Mouse (Mus musculus) spleen, adult 2 months (tissue): ENCODE results near the gene Pde4d. TPM values are rescaled to one million over a fixed set of nuclear protein-coding genes. Genes with fewer than 3 reads are reported as not detected.

Experiments used
- DNase-seq, 2 experiments: peaks; one replicate each; pipeline versions ENCODE4 v3.0.0 to v3.0.0-alpha.2; 2012 to 2021; ENCODE audit warnings: low spot score in 2 of 2, low read depth in 1 of 2
- H3K27ac ChIP-seq: fragments of 200-500 bp; 2 replicates; pipeline ENCODE4 v1.5.1; 2012; ENCODE audit warnings: low read length, inconsistent platforms; ENCODE audit not compliant: insufficient read depth
- H3K27me3 ChIP-seq: fragments of 200-500 bp; 2 replicates; pipeline ENCODE4 v1.6.1; 2012; ENCODE audit warnings: mild to moderate bottlenecking, moderate library complexity, low read length, inconsistent platforms; ENCODE audit not compliant: control insufficient read depth, insufficient read depth
- H3K36me3 ChIP-seq: fragments of 200-500 bp; 2 replicates; pipeline ENCODE4 v1.6.1; 2012; ENCODE audit warnings: mild to moderate bottlenecking, low read length, inconsistent platforms; ENCODE audit not compliant: control insufficient read depth, insufficient read depth
- H3K4me1 ChIP-seq: fragments of 200-500 bp; 2 replicates; pipeline ENCODE4 v1.6.1; 2011; ENCODE audit warnings: inconsistent platforms; ENCODE audit not compliant: control insufficient read depth, insufficient read depth, insufficient read length
- H3K4me3 ChIP-seq: fragments of 200-500 bp; 2 replicates; pipeline ENCODE4 v1.5.1; 2011; ENCODE audit warnings: mild to moderate bottlenecking, inconsistent platforms; ENCODE audit not compliant: insufficient read depth, insufficient read length; ENCODE audit errors: extremely low read depth
- CTCF ChIP-seq: fragments of 200-500 bp; IDR thresholded peaks from 2 replicates; pipeline ENCODE4 v1.5.1; 2011; ENCODE audit warnings: mild to moderate bottlenecking, inconsistent platforms; ENCODE audit not compliant: insufficient read depth, insufficient read length, insufficient replicate concordance; ENCODE audit errors: extremely low read depth
- POLR2A ChIP-seq: fragments of 200-500 bp; IDR thresholded peaks from 2 replicates; pipeline ENCODE4 v1.6.1; 2011; ENCODE audit warnings: low read depth, low read length, inconsistent platforms
- WGBS: fragments of 180-500 bp; shearing (Covaris S2); methylation state at CpG from one replicate; pipeline ENCODE4 v1.1.7; 2018; 5-methylcytosine and 5-hydroxymethylcytosine counted together
- polyA plus RNA-seq: library from polyadenylated mRNA; depleted of rRNA; stranded (reverse); fragments of >200 nt; gene quantifications from 2 replicates; pipeline ENCODE4 v1.2.3, GENCODE M21; 2012

The Pde4d gene
- polyA plus RNA-seq, 1 experiment = 4.8 TPM

- TF ChIP-seq POLR2A (no peak), CTCF (no peak)
Measured at GRCm38 (mm10) chr13:109624772-109625349, 1175.1 kb downstream of the Pde4d start.

GRCm38 (mm10) chr13:109625466-109626129, 1175.8 kb downstream of the Pde4d start:
- no peak overlapping the region for H3K27ac ChIP-seq
- no peak overlapping the region for H3K4me3 ChIP-seq
- WGBS = 92% methylated on average over 18 of the region's 18 CpGs
- no peak for DNase-seq
- TF ChIP-seq CTCF (no peak), POLR2A (no peak)
- H3K27me3 ChIP-seq = no peaks in the 10 kb centered on the region
- no peaks in the 10 kb centered on the region for H3K36me3 ChIP-seq
- no peaks in the 10 kb centered on the region for H3K4me1 ChIP-seq

More at GRCm38 (mm10) chr13:109624772-109625349, 1175.1 kb downstream of the Pde4d start:
- H3K4me3 ChIP-seq = no peak overlapping the region
- no peak for DNase-seq
- H3K4me1 ChIP-seq = no peaks in the 10 kb centered on the region
- H3K27ac ChIP-seq = no peak overlapping the region
- 94% methylated on average over 11 of the region's 11 CpGs for WGBS
- H3K27me3 ChIP-seq = no peaks in the 10 kb centered on the region
- H3K36me3 ChIP-seq = no peaks in the 10 kb centered on the region

GRCm38 (mm10) chr13:109627265-109627664, 1177.5 kb downstream of the Pde4d start:
- Histone ChIP-seq H3K27ac (no peak overlapping the region), H3K4me3 (no peak overlapping the region), H3K36me3 (no peaks in the 10 kb centered on the region), H3K27me3 (no peaks in the 10 kb centered on the region), H3K4me1 (no peaks in the 10 kb centered on the region)
- no peak for TF ChIP-seq CTCF
- no peak for TF ChIP-seq POLR2A
- WGBS = 75% methylated on average over 2 of the region's 2 CpGs
- no peak for DNase-seq

DNA sequence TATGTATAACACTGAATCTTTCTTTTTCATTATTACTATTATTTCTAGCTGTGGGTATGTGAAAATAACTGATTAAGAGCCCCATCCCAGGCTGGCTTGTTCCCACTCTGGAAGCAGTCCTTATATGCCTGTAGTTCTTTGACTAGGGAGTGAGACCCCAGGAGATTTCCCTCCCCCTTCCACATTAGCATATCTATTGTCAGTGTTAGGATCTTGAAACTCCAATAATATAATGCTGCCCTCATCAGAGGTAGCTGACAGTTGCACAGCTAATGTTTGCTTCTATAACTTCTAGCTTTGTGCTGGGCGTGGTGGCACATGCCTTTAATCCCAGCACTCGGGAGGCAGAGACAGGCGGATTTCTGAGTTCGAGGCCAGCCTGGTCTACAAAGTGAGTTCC, 1178.9 kb downstream of the Pde4d start:
- H3K4me3 ChIP-seq = no peak overlapping the region
- DNase-seq = no peak
- 90% methylated on average over 4 of the region's 4 CpGs for WGBS
- no peaks in the 10 kb centered on the region for H3K36me3 ChIP-seq
- no peak for TF ChIP-seq POLR2A
- no peak for TF ChIP-seq CTCF
- no peaks in the 10 kb centered on the region for H3K4me1 ChIP-seq
- no peak overlapping the region for H3K27ac ChIP-seq
- H3K27me3 ChIP-seq = no peaks in the 10 kb centered on the region

DNA sequence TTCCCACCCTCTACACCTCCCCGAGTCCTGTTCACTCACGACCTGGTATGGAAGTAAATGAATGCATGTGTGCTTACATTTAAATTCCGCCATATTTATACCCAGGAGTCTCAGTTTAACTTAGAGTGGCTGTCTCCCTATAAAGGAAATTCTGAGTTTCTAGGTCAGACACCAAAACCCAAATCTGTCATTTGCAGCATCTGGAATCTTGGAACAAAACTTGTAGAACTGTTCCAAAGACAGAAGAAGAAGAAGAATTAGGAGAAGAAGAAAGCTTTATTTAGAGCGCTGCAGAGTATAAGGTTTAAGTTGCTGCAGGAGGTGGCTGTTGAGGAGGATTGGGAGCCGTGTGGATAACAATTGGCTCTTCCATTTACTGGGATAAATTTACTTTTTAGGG, 1179.5 kb downstream of the Pde4d start:
- no peak for DNase-seq
- TF ChIP-seq POLR2A (no peak), CTCF (no peak)
- 89% methylated on average over 5 of the region's 5 CpGs for WGBS

GRCm38 (mm10) chr13:109631399-109632026, 1181.8 kb downstream of the Pde4d start:
- Histone ChIP-seq H3K27me3 (no peaks in the 10 kb centered on the region), H3K27ac (no peak overlapping the region), H3K4me1 (no peaks in the 10 kb centered on the region), H3K4me3 (no peak overlapping the region), H3K36me3 (no peaks in the 10 kb centered on the region)
- no peak for DNase-seq
- 90% methylated on average over 10 of the region's 10 CpGs for WGBS
- TF ChIP-seq POLR2A (no peak), CTCF (no peak)

More for the DNA sequence above, 1179.5 kb downstream of the Pde4d start:
- Histone ChIP-seq H3K36me3 (no peaks in the 10 kb centered on the region), H3K27ac (no peak overlapping the region), H3K27me3 (no peaks in the 10 kb centered on the region), H3K4me1 (no peaks in the 10 kb centered on the region), H3K4me3 (no peak overlapping the region)

- no peaks in the 10 kb centered on the region for H3K27me3 ChIP-seq
- H3K36me3 ChIP-seq = no peaks in the 10 kb centered on the region
- H3K4me3 ChIP-seq = no peak overlapping the region
- TF ChIP-seq CTCF = no peak
- TF ChIP-seq POLR2A = no peak
- no peaks in the 10 kb centered on the region for H3K4me1 ChIP-seq
- H3K27ac ChIP-seq = no peak overlapping the region
- WGBS = 46% methylated on average over 7 of the region's 7 CpGs
- no peak for DNase-seq
Measured at GRCm38 (mm10) chr13:109632387-109633036, 1182.8 kb downstream of the Pde4d start.
